Mouse (Mus musculus): Measurements from ENCODE around the gene Zbtb8b. TPM values are rescaled to one million over a fixed set of nuclear protein-coding genes. Genes with fewer than 3 reads are reported as not detected.

Zbtb8b gene
- polyA plus RNA-seq, 1 experiment = 1.6 TPM

DNA sequence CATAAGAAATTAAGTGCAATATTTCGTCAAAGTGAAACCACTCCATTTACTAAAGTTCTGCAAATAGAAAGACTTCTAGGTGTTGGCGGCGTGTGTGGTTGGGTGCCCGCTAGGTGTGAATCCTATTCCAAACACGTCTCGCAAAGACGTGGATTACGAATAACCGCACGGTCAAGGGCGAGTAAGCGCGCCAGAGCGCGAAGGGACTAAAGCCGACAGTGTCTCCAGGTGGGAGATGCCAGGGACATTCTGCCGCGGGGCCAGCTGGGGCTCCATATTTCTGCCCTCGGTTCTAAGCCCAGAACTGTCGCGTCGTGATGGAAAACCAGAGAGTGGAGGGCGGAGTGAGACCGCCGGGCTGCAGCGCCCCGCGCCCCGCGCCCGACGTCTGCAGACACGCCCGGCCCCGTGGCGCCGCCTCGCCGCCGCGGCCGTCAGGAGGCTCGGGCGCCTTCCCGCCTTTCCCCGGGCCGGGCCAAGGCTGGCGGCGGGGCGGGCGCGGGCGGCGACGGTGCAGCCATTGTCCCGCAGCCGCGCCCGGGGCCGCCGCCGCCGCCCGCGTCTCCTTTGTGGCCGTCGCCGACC, 63.6 kb downstream of the Zbtb8b start:
- DNase-seq (ENCODE audit: low read depth) = no peak

DNA sequence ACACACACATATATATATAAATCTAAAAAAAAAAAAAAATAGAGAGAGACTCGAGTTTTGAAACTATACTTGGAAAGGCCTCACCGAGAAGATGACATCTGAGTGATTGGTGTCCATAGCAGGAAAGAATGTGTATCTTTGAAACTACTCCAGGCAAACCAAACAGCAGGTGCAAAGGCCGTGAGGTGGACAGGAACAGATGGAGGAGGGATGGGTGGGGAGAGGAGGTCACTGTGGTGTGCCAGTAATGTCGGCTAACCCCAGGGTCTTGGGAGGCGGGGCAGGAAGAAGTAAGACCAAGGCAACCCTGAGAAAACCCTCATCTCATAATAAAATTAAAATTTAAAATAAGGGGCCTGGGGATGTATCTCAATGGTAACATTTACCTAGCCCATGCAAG, 64.8 kb downstream of the Zbtb8b start:
- no peak for DNase-seq (ENCODE audit: low read depth)

Other genes with a start within 250 kb of the Zbtb8b start
- 20.6 and 26.5 TPM in 2 replicates for gene C77080, start 179.4 kb downstream of the Zbtb8b start, polyA plus RNA-seq (2012; rRNA removed)
- gene Sync, start 153.2 kb downstream of the Zbtb8b start, polyA plus RNA-seq (2012; rRNA removed) = 1.4 and 2.0 TPM in 2 replicates
- gene Rbbp4, start 105.5 kb downstream of the Zbtb8b start, polyA plus RNA-seq (2012; rRNA removed) = 36.1 and 36.6 TPM in 2 replicates
- gene Zbtb8os, start 105.2 kb downstream of the Zbtb8b start, polyA plus RNA-seq (2012; rRNA removed) = 27.3 and 31.3 TPM in 2 replicates
- gene Zbtb8a, start 62.7 kb downstream of the Zbtb8b start, polyA plus RNA-seq (2012; rRNA removed) = 12.9 and 14.1 TPM in 2 replicates
- 22.3 and 27.9 TPM in 2 replicates for gene Bsdc1, start 20.7 kb upstream of the Zbtb8b start, polyA plus RNA-seq (2012; rRNA removed)
- 0.72 and 2.5 TPM in 2 replicates for gene Tssk3, start 50.2 kb upstream of the Zbtb8b start, polyA plus RNA-seq (2012; rRNA removed)
- gene Fam229a, start 50.3 kb upstream of the Zbtb8b start, polyA plus RNA-seq (2012; rRNA removed) = 4.8 and 7.1 TPM in 2 replicates
- 29.9 and 48.8 TPM in 2 replicates for gene Marcksl1, start 72.7 kb upstream of the Zbtb8b start, polyA plus RNA-seq (2012; rRNA removed)
- gene Hdac1, start 101.9 kb upstream of the Zbtb8b start, polyA plus RNA-seq (2012; rRNA removed) = 50.9 and 79.7 TPM in 2 replicates
- gene Lck, start 132.8 kb upstream of the Zbtb8b start, polyA plus RNA-seq (2012; rRNA removed) = 3.0 and 3.2 TPM in 2 replicates
- gene Fam167b, start 137.7 kb upstream of the Zbtb8b start, polyA plus RNA-seq (2012; rRNA removed) = 4.0 and 4.6 TPM in 2 replicates
- 503 and 580 TPM in 2 replicates for gene Eif3i, start 159.8 kb upstream of the Zbtb8b start, polyA plus RNA-seq (2012; rRNA removed)
- 220 and 221 TPM in 2 replicates for gene Tmem234, start 159.8 kb upstream of the Zbtb8b start, polyA plus RNA-seq (2012; rRNA removed)
- gene Dcdc2b, start 173.4 kb upstream of the Zbtb8b start, polyA plus RNA-seq (2012; rRNA removed) = 5.6 and 6.3 TPM in 2 replicates
- 46.8 and 47.9 TPM in 2 replicates for gene Iqcc, start 178.2 kb upstream of the Zbtb8b start, polyA plus RNA-seq (2012; rRNA removed)
- 32.3 and 43.8 TPM in 2 replicates for gene Ccdc28b, start 183.1 kb upstream of the Zbtb8b start, polyA plus RNA-seq (2012; rRNA removed)
- gene Txlna, start 200.2 kb upstream of the Zbtb8b start, polyA plus RNA-seq (2012; rRNA removed) = 29.3 and 34.8 TPM in 2 replicates
- 32.3 and 42.7 TPM in 2 replicates for gene Kpna6, start 231.9 kb upstream of the Zbtb8b start, polyA plus RNA-seq (2012; rRNA removed)